Mouse (Mus musculus) E14TG2a.4 (cell line): ENCODE measurements around the gene Gtf2f1.

Source experiments
- H3K27me3 ChIP-seq: 2 replicates; pipeline ENCODE4 v1.6.1; 2014; ENCODE audit warnings: low read length, control low read depth; ENCODE audit not compliant: insufficient read depth
- H3K36me3 ChIP-seq: 2 replicates; pipeline ENCODE4 v1.6.1; 2014; ENCODE audit warnings: low read length, control low read depth; ENCODE audit not compliant: insufficient read depth
- H3K4me1 ChIP-seq: replicated peaks from 2 replicates; pipeline ENCODE4 v1.6.1; 2014; ENCODE audit warnings: low read depth, low read length, control low read depth
- H3K4me3 ChIP-seq: replicated peaks from 2 replicates; pipeline ENCODE4 v1.5.1; 2014; ENCODE audit warnings: mild to moderate bottlenecking, low read length
- H3K9me3 ChIP-seq: 2 replicates; pipeline ENCODE4 v1.6.1; 2014; ENCODE audit warnings: low read length, control low read depth
- CTCF ChIP-seq: conservative IDR thresholded peaks from 2 replicates; pipeline ENCODE4 v1.5.1; 2014; ENCODE audit warnings: low read length
- NANOG ChIP-seq: IDR thresholded peaks from 2 replicates; pipeline ENCODE4 v1.6.1; 2014; ENCODE audit warnings: borderline replicate concordance, low read length, mixed read lengths
- POU5F1 ChIP-seq: IDR thresholded peaks from 2 replicates; pipeline ENCODE4 v1.6.1; 2014; ENCODE audit warnings: low read length, borderline replicate concordance

Gene Gtf2f1

DNA sequence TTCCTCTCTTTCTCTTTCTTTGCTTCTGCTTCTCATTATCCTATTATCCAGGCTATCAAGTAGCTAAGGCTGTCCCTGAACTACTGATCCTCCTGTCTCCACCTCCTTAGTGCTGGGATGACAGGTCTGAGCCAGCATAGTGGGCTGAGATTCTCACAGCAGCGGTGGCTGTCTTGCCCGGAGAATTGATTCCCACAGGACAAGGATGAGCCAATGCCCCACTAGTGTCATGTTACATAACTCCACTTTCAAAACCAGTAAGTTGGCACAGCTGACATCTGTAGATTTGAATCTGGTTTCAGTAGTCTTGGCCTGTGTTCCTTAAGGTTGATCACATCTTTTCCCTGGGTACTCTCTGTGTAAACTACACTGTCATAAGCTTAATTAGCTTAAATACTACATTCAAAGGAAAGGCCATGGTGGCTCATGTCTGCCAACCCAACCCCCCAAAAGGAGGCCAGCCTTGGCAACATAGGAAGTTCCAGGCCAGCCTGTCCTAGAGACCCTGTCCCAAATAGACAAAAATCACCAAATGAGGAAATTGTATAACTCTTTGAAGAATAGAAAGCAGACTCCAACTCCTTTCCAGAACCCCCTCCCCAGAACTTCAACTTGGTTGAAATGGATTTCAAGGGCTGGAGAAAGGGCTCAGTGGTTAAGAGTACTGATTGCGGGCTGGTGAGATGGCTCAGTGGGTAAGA, 24.8 kb downstream of the Gtf2f1 start:
- Histone ChIP-seq H3K27me3 (no peaks in the 10 kb centered on the region), H3K9me3 (no peaks in the 10 kb centered on the region), H3K36me3 (peaks cover 4% of the 10 kb centered on the region), H3K4me3 (no peak overlapping the region), H3K4me1 (peaks cover 17% of the 10 kb centered on the region)
- TF ChIP-seq CTCF (no peak), POU5F1 (no peak), NANOG (no peak)

DNA sequence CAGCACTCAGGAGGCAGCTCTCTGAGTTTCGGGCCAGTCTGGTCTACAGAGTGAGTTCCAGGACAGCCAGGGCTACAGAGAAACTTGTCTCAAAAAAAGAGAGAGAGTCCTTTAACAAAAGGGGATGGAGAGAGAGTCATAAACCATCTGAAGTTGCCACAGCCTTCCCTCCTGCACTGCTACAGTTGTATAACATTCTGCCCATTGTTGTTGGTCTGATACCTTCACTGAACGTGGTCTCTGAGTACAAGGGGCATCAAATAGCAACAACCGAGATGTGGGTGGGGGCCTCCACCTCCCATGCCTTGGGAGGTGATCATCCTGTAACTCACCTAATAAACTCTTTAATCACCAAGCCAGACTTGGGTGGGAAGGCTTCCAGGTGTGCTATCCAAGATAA, 25.4 kb downstream of the Gtf2f1 start:
- peaks cover 12% of the 10 kb centered on the region for H3K4me1 ChIP-seq
- no peaks in the 10 kb centered on the region for H3K9me3 ChIP-seq
- no peak overlapping the region for H3K4me3 ChIP-seq
- no peaks in the 10 kb centered on the region for H3K36me3 ChIP-seq
- TF ChIP-seq POU5F1 (no peak), NANOG (no peak), CTCF (no peak)
- H3K27me3 ChIP-seq = no peaks in the 10 kb centered on the region

DNA sequence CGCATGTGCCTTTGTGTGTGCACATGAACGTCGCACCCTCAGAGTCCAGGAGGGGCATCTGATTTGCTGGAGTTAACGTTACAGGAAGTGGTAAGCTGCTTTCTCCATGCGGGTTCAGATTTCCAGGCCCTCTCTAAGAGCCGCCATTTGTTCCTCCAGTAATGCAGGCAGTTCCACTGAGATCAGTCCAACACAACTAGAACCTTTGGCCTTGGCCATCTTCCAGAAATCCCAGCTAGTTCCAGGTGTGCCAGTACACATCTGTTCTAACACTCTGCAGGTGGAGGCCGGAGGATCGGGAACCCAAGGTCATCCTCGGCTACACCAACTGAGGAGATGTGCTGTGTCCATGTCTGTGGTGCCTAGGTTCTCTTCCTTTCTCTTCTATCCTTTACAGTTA, 26.2 kb downstream of the Gtf2f1 start:
- Histone ChIP-seq H3K36me3 (no peaks in the 10 kb centered on the region), H3K4me3 (no peak overlapping the region), H3K4me1 (peaks cover 12% of the 10 kb centered on the region), H3K27me3 (no peaks in the 10 kb centered on the region), H3K9me3 (no peaks in the 10 kb centered on the region)
- no peak for TF ChIP-seq NANOG

DNA sequence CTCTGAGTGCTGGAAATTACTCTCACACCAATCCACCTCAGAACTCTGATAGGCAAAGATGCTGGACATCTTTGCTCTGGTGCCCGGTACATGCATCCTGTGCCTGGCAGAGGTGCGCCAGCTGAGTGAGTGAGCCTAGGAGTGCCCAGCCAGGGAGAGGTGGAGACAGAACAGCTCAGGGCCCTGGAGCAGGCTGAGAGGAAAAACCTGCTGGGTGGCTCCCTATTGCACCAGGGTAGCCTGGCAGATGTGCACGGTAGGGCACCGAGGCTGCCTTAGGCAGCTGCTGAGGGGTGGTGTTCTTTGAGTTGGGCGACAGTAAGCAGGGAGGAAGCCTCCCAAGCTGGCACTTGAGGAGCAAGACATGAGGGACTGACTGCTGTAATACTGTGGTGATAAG, 29.1 kb downstream of the Gtf2f1 start, which contains the start of gene Acer1:
Acer1 (minus strand) TSS at position 114 of the 400 bp plus-strand sequence.
- Histone ChIP-seq H3K36me3 (no peaks in the 10 kb centered on the region), H3K9me3 (no peaks in the 10 kb centered on the region), H3K27me3 (no peaks in the 10 kb centered on the region; the same call in 1 of the 2 replicates), H3K4me1 (peaks cover 3% of the 10 kb centered on the region), H3K4me3 (no peak within 1 kb of the TSS)
- TF ChIP-seq NANOG (no peak), CTCF (no peak)

DNA sequence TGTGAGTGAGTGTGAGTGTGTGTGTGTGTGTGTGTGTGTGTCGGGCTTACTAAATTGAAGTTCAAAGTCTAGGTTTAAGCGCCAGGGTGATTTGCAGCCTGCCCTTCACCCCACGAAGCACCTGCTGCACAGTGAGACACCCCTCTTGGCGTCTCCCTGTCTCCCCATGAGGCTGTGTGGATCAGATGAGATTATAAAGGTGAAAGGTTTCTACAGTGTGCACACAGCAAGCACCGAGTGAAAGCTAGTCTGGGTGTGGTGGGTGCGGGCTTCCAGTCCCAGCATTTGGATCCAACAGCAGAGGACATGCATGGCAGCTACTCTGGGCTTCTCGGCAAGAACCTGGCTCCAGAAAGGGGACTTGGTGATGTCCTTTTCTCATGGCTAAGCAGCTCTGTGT, 30.0 kb downstream of the Gtf2f1 start:
- H3K4me1 ChIP-seq = peaks cover 10% of the 10 kb centered on the region
- H3K9me3 ChIP-seq = no peaks in the 10 kb centered on the region
- TF ChIP-seq NANOG = no peak
- no peak for TF ChIP-seq POU5F1
- no peak for TF ChIP-seq CTCF
- no peaks in the 10 kb centered on the region for H3K36me3 ChIP-seq
- peaks cover 2% of the 10 kb centered on the region; the same call in 1 of the 2 replicates for H3K27me3 ChIP-seq
- H3K4me3 ChIP-seq = no peak overlapping the region

DNA sequence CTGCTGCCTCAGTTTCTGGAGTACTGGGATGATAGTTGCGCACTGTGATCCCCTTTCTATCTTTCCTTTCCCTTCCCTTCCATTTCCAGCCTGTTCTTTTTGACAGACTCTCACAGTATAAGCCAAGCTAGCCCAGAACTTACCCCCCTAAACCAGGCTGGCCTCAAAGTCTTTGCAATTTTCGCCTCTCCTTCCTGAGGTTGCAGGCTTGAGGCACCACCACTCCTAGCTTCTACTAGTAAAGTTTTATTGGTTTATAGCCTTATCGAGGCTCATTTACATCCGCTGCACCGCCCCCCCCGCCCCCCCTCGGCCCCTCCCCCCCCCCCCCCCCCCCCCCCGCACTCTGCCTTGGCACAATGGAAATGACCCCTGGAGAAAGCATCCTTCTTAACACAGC, 31.6 kb downstream of the Gtf2f1 start:
- TF ChIP-seq POU5F1 (no peak), NANOG (no peak), CTCF (no peak)
- H3K4me1 ChIP-seq = peaks cover 15% of the 10 kb centered on the region

DNA sequence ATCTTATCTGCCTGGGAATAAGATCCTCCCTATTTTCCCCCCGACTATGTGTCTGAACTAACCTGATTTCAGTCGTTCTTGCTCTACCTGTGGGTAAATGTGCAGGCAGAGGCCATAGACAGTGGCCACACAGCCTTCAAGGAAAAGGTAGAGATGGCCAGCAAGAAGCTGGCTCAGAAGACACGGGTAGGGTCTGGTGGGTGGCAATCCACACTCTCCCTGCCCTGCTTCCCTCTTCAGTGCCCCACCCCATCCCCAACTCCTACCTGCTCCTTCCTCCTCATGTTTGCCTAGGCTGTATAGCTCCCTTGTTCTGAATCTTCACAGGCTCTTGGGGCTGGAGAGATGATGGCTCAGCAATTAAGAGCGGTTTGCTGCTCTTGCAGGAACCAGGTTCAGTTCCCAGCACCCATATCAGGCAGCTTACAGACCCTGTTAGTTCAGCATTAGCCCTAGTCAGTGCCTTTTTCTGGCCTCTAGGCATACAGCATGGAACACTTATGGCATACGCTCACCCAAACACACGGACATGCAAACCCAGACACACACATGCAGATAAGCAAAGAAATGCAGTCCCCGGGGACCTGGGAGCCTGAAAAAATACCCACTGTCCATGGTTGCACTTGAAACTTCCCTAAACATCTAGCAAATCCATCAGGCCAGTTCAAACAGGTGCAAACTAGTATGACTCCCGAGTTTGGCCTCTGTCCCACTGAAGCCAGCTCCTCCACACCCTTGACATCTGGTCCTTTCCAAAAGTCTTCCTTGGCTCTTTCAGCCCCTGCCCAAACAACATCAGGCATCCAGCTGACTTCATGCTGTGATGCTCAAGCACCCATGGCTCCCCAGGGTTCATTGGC, 34.3 kb downstream of the Gtf2f1 start:
- Histone ChIP-seq H3K27me3 (peaks cover 2% of the 10 kb centered on the region; the same call in 1 of the 2 replicates), H3K36me3 (no peaks in the 10 kb centered on the region), H3K4me3 (no peak overlapping the region), H3K9me3 (no peaks in the 10 kb centered on the region), H3K4me1 (peaks cover 22% of the 10 kb centered on the region)
- TF ChIP-seq CTCF (no peak), POU5F1 (no peak), NANOG (no peak)

More for the DNA sequence above, 31.6 kb downstream of the Gtf2f1 start:
- no peak overlapping the region for H3K4me3 ChIP-seq
- H3K36me3 ChIP-seq = no peaks in the 10 kb centered on the region
- no peaks in the 10 kb centered on the region for H3K9me3 ChIP-seq
- peaks cover 2% of the 10 kb centered on the region; the same call in 1 of the 2 replicates for H3K27me3 ChIP-seq

DNA sequence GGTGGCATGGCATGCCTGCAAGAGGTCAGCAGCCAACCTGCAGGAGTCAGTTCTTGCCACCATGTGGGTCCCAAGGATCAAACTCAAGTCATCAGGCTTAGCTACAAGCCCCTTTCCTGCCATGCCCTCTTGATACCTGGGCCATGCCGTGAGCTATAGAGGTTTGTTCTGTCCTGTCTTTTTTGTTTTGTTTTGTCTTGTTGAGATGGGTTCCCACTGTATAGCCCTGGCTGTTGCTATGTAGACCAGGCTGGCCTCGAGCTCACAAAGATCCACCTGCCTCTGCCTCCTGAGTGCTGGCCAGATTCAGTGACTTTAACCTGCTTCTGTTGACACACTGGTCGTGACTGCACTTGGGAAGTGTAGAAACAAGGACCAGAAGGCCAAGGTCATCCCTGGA, 35.7 kb downstream of the Gtf2f1 start:
- no peaks in the 10 kb centered on the region for H3K36me3 ChIP-seq
- peaks cover 22% of the 10 kb centered on the region for H3K4me1 ChIP-seq
- H3K9me3 ChIP-seq = no peaks in the 10 kb centered on the region
- no peak for TF ChIP-seq POU5F1
- no peak for TF ChIP-seq NANOG
- TF ChIP-seq CTCF = no peak
- peaks cover 2% of the 10 kb centered on the region; the same call in 1 of the 2 replicates for H3K27me3 ChIP-seq
- no peak overlapping the region for H3K4me3 ChIP-seq
